Mouse (Mus musculus): Measurements from ENCODE around the gene Tspan5.

The Tspan5 gene

DNA sequence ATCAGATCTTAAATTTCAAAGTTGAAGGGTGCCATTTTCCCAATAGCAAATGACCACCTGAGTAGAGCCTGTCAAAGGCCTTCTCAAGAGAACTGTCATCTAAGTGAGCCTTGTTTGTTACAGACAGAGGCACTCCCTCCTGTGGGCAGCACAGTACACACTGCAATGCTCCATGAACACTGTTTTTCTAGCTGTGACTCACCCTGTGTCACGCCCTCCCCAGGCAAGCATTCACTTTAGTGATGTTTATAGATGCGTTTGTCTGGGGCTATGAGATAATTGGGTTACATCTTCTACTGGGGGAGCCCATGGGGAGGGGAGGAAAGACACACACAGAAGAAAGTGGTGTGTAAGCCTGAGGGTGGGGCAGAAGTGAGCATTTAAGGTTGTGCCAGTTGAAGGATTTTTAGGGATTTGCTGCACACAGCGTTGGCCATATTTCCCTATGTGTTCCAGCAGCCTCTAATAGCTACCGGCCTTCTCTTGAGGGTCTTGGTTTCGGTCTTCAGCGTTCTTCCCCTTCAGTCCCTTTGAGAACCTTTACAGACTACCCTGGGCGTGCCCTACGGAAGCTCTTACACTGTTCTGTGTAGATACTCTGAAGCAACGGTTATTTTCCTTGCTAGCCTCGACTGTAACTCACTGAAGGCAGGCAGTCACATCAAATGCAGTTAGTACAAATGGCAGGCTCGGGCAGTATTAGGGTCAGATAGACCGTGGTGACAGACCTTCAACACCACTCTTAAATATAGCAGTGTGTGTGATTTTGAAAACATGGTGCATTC lies 29.7 kb downstream of the Tspan5 start:
- no peak for DNase-seq (ENCODE audit: low spot score)

DNA sequence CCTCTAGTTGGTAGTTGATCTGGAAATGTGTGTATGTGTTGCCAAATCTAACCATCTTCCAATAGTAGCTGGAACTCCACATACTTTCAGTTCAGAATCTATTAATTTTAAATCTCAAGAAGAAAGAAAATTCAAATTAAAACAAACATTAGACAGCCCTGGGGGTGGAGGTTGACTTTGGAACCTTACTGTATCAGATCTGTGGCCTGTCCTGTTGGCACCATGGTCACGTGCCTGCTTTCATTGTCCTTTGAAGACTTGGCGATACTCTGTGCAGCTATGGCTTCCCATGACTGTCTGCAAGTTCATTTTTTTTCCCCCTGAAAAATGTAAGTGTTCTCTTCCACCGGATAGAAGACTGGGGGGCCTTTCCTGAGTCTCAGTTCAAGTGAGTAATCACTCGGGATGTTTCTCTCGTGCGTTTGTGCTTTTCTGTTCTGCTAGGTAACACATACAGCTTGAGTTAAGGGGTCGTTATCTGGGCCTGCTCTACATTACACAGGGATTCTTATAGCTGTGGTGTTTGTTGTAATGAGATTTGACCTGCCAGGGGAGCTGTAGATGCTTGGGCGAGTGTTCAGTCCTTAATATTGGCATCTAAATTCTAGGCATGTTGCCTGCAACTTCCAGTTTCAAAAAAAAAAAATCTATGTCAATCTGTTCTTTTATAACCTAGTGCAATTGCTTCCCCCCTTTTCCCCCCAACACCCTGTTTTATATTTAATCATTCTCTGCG lies 32.0 kb downstream of the Tspan5 start:
- DNase-seq (ENCODE audit: low spot score) = no peak

- DNase-seq (ENCODE audit: low spot score) = no peak
Measured at GRCm38 (mm10) chr3:138774607-138774943, 32.6 kb downstream of the Tspan5 start.

DNA sequence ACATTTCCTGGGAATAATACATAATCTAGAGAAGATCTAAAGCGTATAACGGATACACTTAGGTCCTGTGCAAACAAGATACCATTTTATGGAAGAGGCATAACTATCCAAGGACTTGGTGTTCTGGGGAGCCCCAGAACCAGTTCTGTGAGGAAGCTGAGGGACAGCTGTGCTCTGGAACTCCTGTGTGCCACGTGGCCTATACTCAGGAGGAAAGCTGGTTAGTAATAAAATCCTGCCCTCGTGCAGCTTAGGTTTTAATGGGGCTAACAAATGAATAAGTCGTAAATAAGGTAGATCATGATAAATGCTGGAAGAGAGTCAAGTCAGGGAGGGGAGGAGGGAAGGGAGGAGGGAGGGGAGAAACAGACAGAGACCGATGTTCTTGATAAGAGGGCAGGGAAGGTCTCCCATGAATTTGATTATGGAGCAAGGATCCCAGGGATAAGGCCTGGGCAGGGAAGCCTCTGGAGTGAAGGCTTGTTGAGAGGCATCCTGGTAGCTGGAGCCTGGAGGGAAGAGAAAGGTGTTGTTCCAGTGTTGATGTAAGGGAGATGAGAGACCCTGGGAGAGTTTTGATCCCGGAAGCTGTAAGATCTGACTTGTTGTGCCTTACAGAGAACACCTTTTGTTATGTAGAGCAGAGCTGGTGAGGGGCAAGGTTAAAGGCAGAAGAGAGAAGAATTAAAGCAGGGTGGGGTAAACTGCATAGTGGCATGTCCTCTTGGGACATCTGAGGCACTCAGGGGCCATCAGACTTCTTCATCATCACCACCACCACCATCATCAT lies 34.1 kb downstream of the Tspan5 start:
- no peak for DNase-seq (ENCODE audit: low spot score)

GRCm38 (mm10) chr3:138781492-138781891 lies 39.5 kb downstream of the Tspan5 start:
- no peak for DNase-seq (ENCODE audit: low spot score)

- no peak for DNase-seq (ENCODE audit: low spot score)
Measured at GRCm38 (mm10) chr3:138783859-138784640, 42.1 kb downstream of the Tspan5 start.

DNA sequence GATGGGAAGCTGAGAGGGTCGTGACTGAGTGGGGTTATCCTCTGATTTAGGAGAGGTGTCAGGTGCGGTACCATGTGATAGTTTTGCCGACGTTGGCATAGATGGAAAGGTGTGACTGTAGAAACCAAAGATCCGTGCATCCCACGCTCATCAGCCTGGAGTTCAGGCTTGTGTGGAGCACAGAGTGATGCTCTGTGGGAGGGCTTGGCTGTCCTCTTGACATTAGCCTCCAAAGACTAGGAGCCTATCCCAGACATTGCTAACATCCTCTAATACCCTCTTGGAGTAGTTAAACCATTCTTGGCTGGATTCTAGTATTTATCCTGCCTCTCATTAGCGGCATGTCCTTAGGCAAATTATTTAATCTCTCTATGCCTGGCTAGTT lies 42.6 kb downstream of the Tspan5 start:
- no peak for DNase-seq (ENCODE audit: low spot score)

- no peak for DNase-seq (ENCODE audit: low spot score)
Measured at GRCm38 (mm10) chr3:138787758-138788488, 45.9 kb downstream of the Tspan5 start.

GRCm38 (mm10) chr3:138788489-138788850 lies 46.5 kb downstream of the Tspan5 start:
- DNase-seq (ENCODE audit: low spot score) = no peak

GRCm38 (mm10) chr3:138789275-138789674 lies 47.3 kb downstream of the Tspan5 start:
- no peak for DNase-seq (ENCODE audit: low spot score)

DNA sequence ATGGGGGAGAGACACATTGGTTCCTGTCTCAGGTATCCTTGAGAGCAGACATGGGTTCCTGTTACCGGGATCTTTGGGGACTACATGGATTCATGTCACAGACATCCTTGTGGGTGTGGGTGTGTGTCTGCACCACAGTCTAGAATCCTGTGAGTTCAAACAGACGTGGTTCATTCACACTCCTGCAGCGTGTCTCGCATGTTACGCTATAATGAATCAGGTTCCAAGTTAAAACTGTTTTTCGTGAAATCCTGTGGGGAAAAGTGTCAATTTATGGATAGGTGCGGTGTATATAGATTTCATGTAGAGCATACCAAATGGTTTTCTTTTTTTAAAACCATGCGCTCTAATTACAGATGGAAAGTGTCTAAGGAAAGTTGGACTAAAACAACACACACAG lies 52.5 kb downstream of the Tspan5 start:
- DNase-seq (ENCODE audit: low spot score) = no peak

DNA sequence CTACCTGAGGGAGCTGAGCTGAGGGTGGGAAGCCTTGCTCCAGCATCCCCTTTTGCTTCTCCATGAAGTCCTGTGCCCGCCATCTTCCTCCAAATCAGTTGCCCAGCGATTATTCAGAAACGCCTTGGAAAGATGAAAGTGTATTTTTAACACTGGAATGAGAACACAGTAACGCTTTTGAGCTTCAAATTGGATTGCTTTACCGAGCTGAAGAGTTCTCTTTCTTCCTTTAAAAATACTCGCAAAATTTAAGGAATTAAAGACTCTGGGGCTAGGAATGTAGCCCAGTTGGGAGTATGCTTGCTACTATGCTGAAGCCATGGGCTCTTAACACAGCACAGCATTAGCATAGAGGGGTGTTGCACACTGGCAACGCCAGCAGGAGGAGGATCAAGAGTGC lies 54.0 kb downstream of the Tspan5 start:
- DNase-seq (ENCODE audit: low spot score) = no peak

- DNase-seq (ENCODE audit: low spot score) = no peak
Measured at GRCm38 (mm10) chr3:138796583-138796982, 54.6 kb downstream of the Tspan5 start.

DNA sequence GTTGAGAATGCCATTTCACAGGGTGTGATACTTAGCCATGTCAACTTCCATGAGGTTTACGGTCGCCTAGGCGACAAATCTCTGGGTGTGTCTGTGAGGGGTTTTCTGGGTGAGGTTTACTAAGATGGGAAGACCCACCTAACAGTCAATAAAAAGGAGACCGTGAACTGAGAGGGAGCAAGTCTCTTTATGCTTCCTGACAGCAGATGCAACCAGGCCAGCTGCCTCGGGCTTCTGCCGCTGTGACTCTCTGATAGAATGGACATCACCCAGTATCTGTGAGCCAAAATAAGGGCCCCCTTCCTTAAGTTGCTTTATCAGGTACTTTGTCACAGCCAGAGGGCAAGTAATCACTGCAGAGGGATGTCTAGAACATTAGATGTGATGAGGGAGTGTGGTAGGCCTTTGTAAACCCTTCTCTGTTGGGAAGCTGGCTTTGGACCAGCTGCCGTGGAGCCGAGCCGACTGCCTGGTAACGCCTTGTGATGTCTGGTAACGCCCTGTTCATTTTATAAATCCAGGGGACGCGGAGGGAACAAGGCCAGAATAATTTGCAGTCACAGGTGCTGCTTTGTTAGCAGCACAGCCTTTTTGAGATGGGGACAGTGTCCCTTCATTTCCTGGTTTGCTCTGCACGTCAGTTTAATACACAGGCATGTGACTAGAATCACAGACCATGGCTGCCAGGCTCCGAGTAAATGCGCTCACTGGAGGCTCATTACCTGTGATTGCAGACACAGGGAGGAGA lies 58.8 kb downstream of the Tspan5 start:
- no peak for DNase-seq (ENCODE audit: low spot score)

GRCm38 (mm10) chr3:138801661-138802060 lies 59.7 kb downstream of the Tspan5 start:
- DNase-seq (ENCODE audit: low spot score) = no peak

- DNase-seq (ENCODE audit: low spot score) = no peak
Measured at GRCm38 (mm10) chr3:138802722-138803443, 60.9 kb downstream of the Tspan5 start.

DNA sequence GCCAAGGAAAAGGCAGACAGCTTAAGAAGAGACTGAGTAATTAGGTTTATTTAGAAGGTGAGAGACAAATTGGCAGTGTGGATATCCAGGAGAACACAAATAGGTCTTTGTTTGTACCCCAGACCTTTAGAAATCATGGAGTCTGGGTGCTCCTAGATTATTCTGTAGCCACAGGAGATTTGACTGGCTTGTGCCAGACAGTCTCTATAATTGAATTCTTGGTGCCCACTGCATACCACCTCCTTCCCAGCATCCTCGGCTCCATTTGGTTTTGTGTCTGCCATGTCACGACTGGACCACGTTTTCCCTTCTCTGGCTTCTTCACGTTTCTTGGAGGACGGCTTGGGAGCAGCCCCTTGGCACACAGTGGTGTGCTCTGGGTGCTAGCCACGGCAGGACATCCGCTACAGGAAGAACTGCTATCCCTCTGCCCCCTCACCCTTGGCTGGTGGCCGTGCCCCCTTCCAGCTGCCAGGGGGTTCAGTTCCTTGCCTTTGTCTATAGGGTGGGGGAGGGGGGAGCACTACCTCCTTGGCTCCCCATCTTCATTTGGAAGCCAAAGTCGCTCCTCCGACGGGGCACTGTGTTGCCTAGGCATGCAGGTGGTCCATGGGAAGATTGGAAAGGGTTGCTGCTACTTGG lies 61.6 kb downstream of the Tspan5 start:
- DNase-seq (ENCODE audit: low spot score) = no peak

DNA sequence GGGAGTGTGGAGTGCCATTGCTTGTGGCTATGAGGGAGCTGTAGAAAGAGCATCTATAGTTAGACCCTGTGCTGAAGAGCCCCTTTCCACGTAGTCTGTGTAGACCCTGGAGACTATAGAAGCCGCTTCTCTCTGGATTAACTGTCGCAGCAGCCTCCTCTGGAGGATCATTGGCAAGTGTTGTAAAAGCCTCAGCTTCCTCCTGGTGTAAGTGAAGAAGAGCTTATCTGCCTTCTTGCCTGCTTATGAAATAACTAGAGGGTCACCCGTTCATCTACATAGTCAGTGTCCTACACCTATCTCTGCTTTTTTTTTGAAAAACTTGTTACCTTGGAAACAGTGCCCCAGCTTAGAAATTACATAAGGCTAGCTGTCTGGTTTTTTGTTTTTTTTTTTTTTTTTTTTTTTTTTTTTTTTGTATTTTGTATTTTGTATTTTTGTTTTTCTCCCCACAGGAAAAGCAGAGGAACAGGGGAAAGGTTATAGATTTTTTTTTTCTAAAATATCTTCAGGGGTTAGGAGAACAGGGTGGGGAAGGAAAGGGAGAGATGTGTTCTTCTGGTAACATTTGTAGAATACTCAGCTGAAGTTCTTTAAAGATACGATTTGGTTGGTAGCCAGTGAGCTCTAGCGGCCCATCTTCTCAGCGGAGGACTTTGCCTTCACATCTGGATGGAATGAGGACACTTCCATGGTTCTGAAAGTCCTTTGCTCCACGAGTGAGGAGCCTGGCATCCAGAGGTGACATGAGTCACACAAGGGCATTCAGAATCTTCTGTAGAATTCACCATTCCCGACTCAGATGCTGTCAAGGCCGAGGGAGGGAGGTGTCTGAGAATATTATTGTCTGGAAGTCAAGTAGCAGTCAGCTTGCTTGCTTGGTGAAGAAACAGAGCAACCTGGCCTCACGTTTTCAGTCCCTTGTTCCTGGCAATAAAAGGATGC lies 62.4 kb downstream of the Tspan5 start:
- no peak for DNase-seq (ENCODE audit: low spot score)

Measured in ovary, postnatal 36 days (tissue).